Mouse (Mus musculus) thymus, postnatal 10 days (tissue): ENCODE measurements around the gene Frg2f1.

Source experiments
- DNase-seq, 2 experiments: peaks; one replicate each; pipeline ENCODE4 v3.0.0; 2021; ENCODE audit warnings: low spot score in 2 of 2

Frg2f1 gene

GRCm38 (mm10) chr4:119492291-119492932, 46.9 kb downstream of the Frg2f1 start, which contains the start of gene Rimkla:
Rimkla (minus strand) TSS chr4:119492628.
- DNase-seq, result peak; percentile 46 to 65

GRCm38 (mm10) chr4:119490806-119491205, 48.5 kb downstream of the Frg2f1 start:
- peak; percentile 8 to 27 for DNase-seq

- no peak for DNase-seq
Measured at GRCm38 (mm10) chr4:119489666-119490065, 49.7 kb downstream of the Frg2f1 start.

GRCm38 (mm10) chr4:119484882-119485281, 54.4 kb downstream of the Frg2f1 start:
- no peak for DNase-seq

GRCm38 (mm10) chr4:119483051-119483450, 56.3 kb downstream of the Frg2f1 start:
- peak in 1 of 2 experiments; percentile 15 for DNase-seq
